Mouse (Mus musculus) olfactory bulb, adult 2 months (tissue): Measurements from ENCODE around the gene Cd47.

Experiments
- CTCF ChIP-seq: fragments of 200-500 bp; IDR thresholded peaks from 2 replicates; pipeline ENCODE4 v1.5.1; 2012; ENCODE audit warnings: low read depth, mild to moderate bottlenecking, low read length, moderate library complexity; ENCODE audit not compliant: insufficient read depth
- POLR2A ChIP-seq: fragments of 200-500 bp; IDR thresholded peaks from 2 replicates; pipeline ENCODE4 v1.6.1; 2012; ENCODE audit warnings: mild to moderate bottlenecking, low read depth, low read length, moderate library complexity; ENCODE audit not compliant: insufficient read depth

DNA sequence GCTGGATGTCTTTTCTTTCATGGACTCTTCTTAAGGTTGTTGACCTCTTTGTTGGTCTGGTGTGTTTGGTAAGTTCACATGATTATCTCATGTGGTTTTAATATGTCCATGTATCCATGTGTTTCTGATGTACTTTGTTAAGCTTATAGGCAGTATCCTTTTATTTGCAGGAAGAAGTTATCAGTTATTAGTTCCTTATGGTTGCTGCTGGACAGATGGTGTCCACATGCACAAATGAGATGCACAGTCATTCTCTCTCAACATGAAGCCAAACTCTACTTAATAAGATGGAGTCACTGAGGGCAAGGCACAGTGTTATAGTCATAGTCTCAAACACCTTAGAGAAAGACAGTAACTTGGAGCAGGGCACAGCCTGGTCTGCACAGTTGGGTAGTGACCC, 140.1 kb downstream of the Cd47 start:
- TF ChIP-seq CTCF = no peak
- no peak for TF ChIP-seq POLR2A
